10 mouse cellular contexts compared by ENCODE assay signal in genomic region chr10:79989272-79989786, GRCm38 (mm10). TPM values are rescaled to one million over a fixed set of nuclear protein-coding genes. Genes with fewer than 3 reads are reported as not detected.
DNase-seq lines count a peak whose midpoint lies in the region; ATAC-seq and TF ChIP-seq lines count a peak whose summit lies in the region.
"Had no signal": no experiment of that assay in that cellular context is flagged by ENCODE, and none has a peak within 500 bp of the region (broad histone marks: within the 10 kb centered on the region; RNA-seq: fewer than 3 reads in every experiment).

No protein-coding gene starts in this region.

- no peak overlapping the region for H3K9ac ChIP-seq in forebrain, embryonic 16.5 days (replicated peaks; ENCODE audit: low read depth, low read length)
- H3K9ac ChIP-seq in liver, embryonic 11.5 days (ENCODE audit: low read depth, low read length) = peak overlapping the region; percentile 44

- H3K4me2 ChIP-seq in forebrain, embryonic 16.5 days (ENCODE audit: low read length) = no peak overlapping the region
- peak overlapping the region; percentile 93 for H3K4me2 ChIP-seq in liver, embryonic 11.5 days

- TF ChIP-seq POLR2A in testis, adult 2 months (IDR thresholded peaks at IDR 0.05; ENCODE audit: control insufficient read depth, low read depth, low read length) = no peak

- ATAC-seq in forebrain, embryonic 16.5 days = no peak
- no peak for ATAC-seq in liver, embryonic 11.5 days (replicated peaks; ENCODE audit: low FRiP score)

- H3K4me3 ChIP-seq in forebrain, embryonic 10.5 days = peak overlapping the region; percentile 80
- H3K4me3 ChIP-seq in forebrain, embryonic 16.5 days (replicated peaks; ENCODE audit: low read length) = no peak overlapping the region; the same call in 1 of the 2 replicates
- H3K4me3 ChIP-seq in testis, adult 2 months (ENCODE audit: control insufficient read depth, low read depth, low read length) = peak overlapping the region; percentile 71
- peak overlapping the region; percentile 60 for H3K4me3 ChIP-seq in liver, embryonic 11.5 days (ENCODE audit: low read depth, low read length)

- peaks cover 36% of the 10 kb centered on the region for H3K36me3 ChIP-seq in forebrain, embryonic 10.5 days (replicated peaks)
- H3K36me3 ChIP-seq in forebrain, embryonic 16.5 days (ENCODE audit: control insufficient read depth, insufficient read depth) = no peaks in the 10 kb centered on the region
- no peaks in the 10 kb centered on the region for H3K36me3 ChIP-seq in testis, adult 2 months (ENCODE audit: control insufficient read depth, insufficient read depth, low read length)
- H3K36me3 ChIP-seq in liver, embryonic 11.5 days (ENCODE audit: control insufficient read depth, insufficient read depth, low read length) = peaks cover 27% of the 10 kb centered on the region

- peak overlapping the region; percentile 87 for H3K27ac ChIP-seq in forebrain, embryonic 10.5 days
- H3K27ac ChIP-seq in forebrain, embryonic 16.5 days (ENCODE audit: low read length) = no peak overlapping the region
- H3K27ac ChIP-seq in testis, adult 2 months (ENCODE audit: control insufficient read depth, insufficient read depth, low read depth, low read length) = no peak overlapping the region
- H3K27ac ChIP-seq in liver, embryonic 11.5 days (ENCODE audit: low read depth, low read length) = no peak overlapping the region
- H3K27ac ChIP-seq: macrophage had no signal

- TF ChIP-seq CTCF in testis, adult 2 months (IDR thresholded peaks at IDR 0.05; ENCODE audit: control insufficient read depth, insufficient read depth, insufficient replicate concordance, low read depth, low read length) = no peak

- H3K27me3 ChIP-seq in forebrain, embryonic 10.5 days (ENCODE audit: poor library complexity, severe bottlenecking) = peaks cover 53% of the 10 kb centered on the region
- H3K27me3 ChIP-seq in forebrain, embryonic 16.5 days (replicated peaks; ENCODE audit: control insufficient read depth, insufficient read depth, low read length) = peaks cover 38% of the 10 kb centered on the region
- H3K27me3 ChIP-seq in testis, adult 2 months (ENCODE audit: control insufficient read depth, insufficient read depth, low read length) = no peaks in the 10 kb centered on the region; the same call in 1 of the 2 replicates
- peaks cover 8% of the 10 kb centered on the region for H3K27me3 ChIP-seq in liver, embryonic 11.5 days (replicated peaks; ENCODE audit: control insufficient read depth, insufficient read depth, low read length)

- DNase-seq in forebrain, embryonic 10.5 days (ENCODE audit: extremely low spot score, low spot score) = no peak
- DNase-seq in testis, postnatal 10 days (ENCODE audit: low spot score) = no peak
- no peak for DNase-seq in liver, embryonic 11.5 days (ENCODE audit: low spot score)
- DNase-seq in left cerebral cortex, adult 9 months (ENCODE audit: low spot score in 2 of 2) = no peak
- no peak for DNase-seq in retina, postnatal 1 day
- no peak for DNase-seq in frontal cortex, postnatal 36 days (ENCODE audit: low spot score in 2 of 2)
- DNase-seq: cerebellum, adult 9-11 months had no signal

- 30% methylated on average over 8 of the region's 8 CpGs for WGBS in forebrain, embryonic 10.5 days
- 44% methylated on average over 8 of the region's 8 CpGs for WGBS in forebrain, embryonic 16.5 days
- WGBS in liver, embryonic 11.5 days = 38% methylated on average over 8 of the region's 8 CpGs

- peaks cover 51% of the 10 kb centered on the region for H3K4me1 ChIP-seq in forebrain, embryonic 10.5 days
- peaks cover 18% of the 10 kb centered on the region for H3K4me1 ChIP-seq in forebrain, embryonic 16.5 days (replicated peaks; ENCODE audit: control insufficient read depth, insufficient read depth, low read length)
- H3K4me1 ChIP-seq in testis, adult 2 months (ENCODE audit: control insufficient read depth, insufficient read depth, low read length) = peaks cover 23% of the 10 kb centered on the region
- H3K4me1 ChIP-seq in liver, embryonic 11.5 days (replicated peaks; ENCODE audit: control insufficient read depth, insufficient read depth, low read length) = peaks cover 43% of the 10 kb centered on the region

- peaks cover 14% of the 10 kb centered on the region; the same call in 1 of the 2 replicates for H3K9me3 ChIP-seq in forebrain, embryonic 10.5 days
- peaks cover 5% of the 10 kb centered on the region; the same call in 1 of the 2 replicates for H3K9me3 ChIP-seq in forebrain, embryonic 16.5 days (ENCODE audit: control insufficient read depth, low read length)
- H3K9me3 ChIP-seq in liver, embryonic 11.5 days (ENCODE audit: control insufficient read depth, low read length) = peaks cover 3% of the 10 kb centered on the region

RNA-seq across cellular contexts. Expression of gene Cnn2, which starts 0.9 kb away (rescaled TPM):
- 222 and 226 TPM in 2 replicates for polyA plus RNA-seq in forebrain, embryonic 10.5 days (2016; fragmentation: Nextera tagmentation; extraction: Ambion mirVana)
- polyA plus RNA-seq in forebrain, embryonic 16.5 days (2015; fragmentation: Nextera tagmentation; extraction: Ambion mirVana) = 30.5 and 31.3 TPM in 2 replicates
- 4.4 and 6.8 TPM in 2 replicates for polyA plus RNA-seq in testis, adult 2 months (2012; rRNA removed)
- 115 and 124 TPM in 2 replicates for polyA plus RNA-seq in liver, embryonic 11.5 days (2014; fragmentation: Nextera tagmentation; extraction: Ambion mirVana)

RNA-seq across cellular contexts. Expression of gene Tmem259, which starts 5.2 kb away (rescaled TPM):
- 8.4 and 9.6 TPM in 2 replicates for polyA plus RNA-seq in forebrain, embryonic 10.5 days (2016; fragmentation: Nextera tagmentation; extraction: Ambion mirVana)
- polyA plus RNA-seq in forebrain, embryonic 16.5 days (2015; fragmentation: Nextera tagmentation; extraction: Ambion mirVana) = 12.3 and 12.8 TPM in 2 replicates
- 202 and 209 TPM in 2 replicates for polyA plus RNA-seq in testis, adult 2 months (2012; rRNA removed)
- polyA plus RNA-seq in liver, embryonic 11.5 days (2014; fragmentation: Nextera tagmentation; extraction: Ambion mirVana) = 14.9 and 20.2 TPM in 2 replicates

RNA-seq across cellular contexts. Expression of gene Abca7, which starts 7.0 kb away (rescaled TPM):
- 2.9 and 3.1 TPM in 2 replicates for polyA plus RNA-seq in forebrain, embryonic 10.5 days (2016; fragmentation: Nextera tagmentation; extraction: Ambion mirVana)
- 3.9 and 4.7 TPM in 2 replicates for polyA plus RNA-seq in forebrain, embryonic 16.5 days (2015; fragmentation: Nextera tagmentation; extraction: Ambion mirVana)
- polyA plus RNA-seq in testis, adult 2 months (2012; rRNA removed) = 2.2 and 2.3 TPM in 2 replicates
- polyA plus RNA-seq in liver, embryonic 11.5 days (2014; fragmentation: Nextera tagmentation; extraction: Ambion mirVana) = 7.7 and 8.6 TPM in 2 replicates

RNA-seq across cellular contexts. Expression of gene Grin3b, which starts 18.8 kb away (rescaled TPM):
- 0.20 and 0.31 TPM in 2 replicates for polyA plus RNA-seq in forebrain, embryonic 10.5 days (2016; fragmentation: Nextera tagmentation; extraction: Ambion mirVana)
- 0.29 and 0.60 TPM in 2 replicates for polyA plus RNA-seq in forebrain, embryonic 16.5 days (2015; fragmentation: Nextera tagmentation; extraction: Ambion mirVana)
- polyA plus RNA-seq in testis, adult 2 months (2012; rRNA removed) = 17.4 and 18.9 TPM in 2 replicates
- 0.10 and 0.14 TPM in 2 replicates for polyA plus RNA-seq in liver, embryonic 11.5 days (2014; fragmentation: Nextera tagmentation; extraction: Ambion mirVana)
- polyA plus RNA-seq: macrophage had no signal

RNA-seq across cellular contexts. Expression of gene Arhgap45, which starts 27.1 kb away (rescaled TPM):
- 8.0 and 9.1 TPM in 2 replicates for polyA plus RNA-seq in forebrain, embryonic 10.5 days (2016; fragmentation: Nextera tagmentation; extraction: Ambion mirVana)
- polyA plus RNA-seq in forebrain, embryonic 16.5 days (2015; fragmentation: Nextera tagmentation; extraction: Ambion mirVana) = 1.2 and 1.8 TPM in 2 replicates
- polyA plus RNA-seq in testis, adult 2 months (2012; rRNA removed) = 2.1 and 3.4 TPM in 2 replicates
- 29.0 and 29.4 TPM in 2 replicates for polyA plus RNA-seq in liver, embryonic 11.5 days (2014; fragmentation: Nextera tagmentation; extraction: Ambion mirVana)
